Mouse (Mus musculus): ENCODE data around the gene Acot5. TPM values are rescaled to one million over a fixed set of nuclear protein-coding genes. Genes with fewer than 3 reads are reported as not detected.
A peak's percentile ranks its signal among the peaks of the same experiment; 100 is the strongest.
"Not testable (repeated sequence)": the region's sequence is repeated elsewhere in the genome, so short reads cannot be mapped to it uniquely, and the experiment has no call there.

Gene Acot5
- total and polyA plus RNA-seq, 3 experiments, result not detected

- Histone ChIP-seq H3K4me2 (ENCODE audit: insufficient read depth, low read depth, poor library complexity, severe bottlenecking) (no peak overlapping the region), H3K4me3 (replicated peaks in 1 of 3; ENCODE audit: low read depth in 2 of 3, low read length in 2 of 3, poor library complexity in 1 of 3) (no peak overlapping the region), H3K27ac (ENCODE audit: insufficient read depth, low read depth) (no peak overlapping the region), H3K27me3 (replicated peaks) (no peaks in the 10 kb centered on the region), H3K4me1 (ENCODE audit: control insufficient read depth in 1 of 2, insufficient read depth in 2 of 2) (no peaks in the 10 kb centered on the region), H3K9me3 (replicated peaks; ENCODE audit: low read length) (peaks cover 2% of the 10 kb centered on the region), H3K9ac (ENCODE audit: insufficient read depth, low read depth) (no peak overlapping the region), H3K79me2 (replicated peaks; ENCODE audit: control insufficient read depth, extremely low read depth, insufficient read depth, poor library complexity, severe bottlenecking) (no peaks in the 10 kb centered on the region), H3K36me3 (replicated peaks in 1 of 2; ENCODE audit: control insufficient read depth in 1 of 2, insufficient read depth in 1 of 2, low read length in 1 of 2) (no peaks in the 10 kb centered on the region)
- in situ Hi-C loops (cut with MboI; ENCODE audit: low pct_ligation_motif_present, low pct_unique_long_range_greater_than_20kb, low sequenced_read_pairs) (loop anchor here (25.0 kb wide), 2 partner anchors 105 to 280 kb away; partner anchors contain the start of gene Riox1), dilution Hi-C loops (cut with MboI; ENCODE audit: extremely low pct_ligation_motif_present, extremely low pct_unique_long_range_greater_than_20kb, low sequenced_read_pairs) (no loop called here)
- TF ChIP-seq USF2 (conservative IDR thresholded peaks at IDR 0.05; ENCODE audit: low read depth, low read length) (no peak), IRF4 (IDR thresholded peaks at IDR 0.05; ENCODE audit: low read depth, low read length) (no peak), ZNF384 (IDR thresholded peaks at IDR 0.05; ENCODE audit: low read depth, low read length) (no peak), ZC3H11A (IDR thresholded peaks at IDR 0.05; ENCODE audit: low read depth, low read length) (no peak), SMC3 (IDR thresholded peaks at IDR 0.05; ENCODE audit: low read depth, low read length) (no peak), UBTF (IDR thresholded peaks at IDR 0.05; ENCODE audit: low read depth, low read length) (no peak), MAFK (IDR thresholded peaks at IDR 0.05; ENCODE audit: insufficient replicate concordance, low read length) (no peak), ETS1 (conservative IDR thresholded peaks at IDR 0.05; ENCODE audit: low read depth, low read length) (no peak)
- DNase-seq (ENCODE audit: extremely low read depth), result no peak
Observed at GRCm38 (mm10) chr12:84067752-84068151, 1.4 kb upstream of the Acot5 start.

- H3K4me1 ChIP-seq (ENCODE audit: control insufficient read depth in 1 of 2, insufficient read depth in 2 of 2), result no peaks in the 10 kb centered on the region
- no peak overlapping the region for H3K27ac ChIP-seq (ENCODE audit: insufficient read depth, low read depth)
- no peaks in the 10 kb centered on the region for H3K36me3 ChIP-seq (replicated peaks in 1 of 2; ENCODE audit: control insufficient read depth in 1 of 2, insufficient read depth in 1 of 2, low read length in 1 of 2)
- in situ Hi-C loops (cut with MboI; ENCODE audit: low pct_ligation_motif_present, low pct_unique_long_range_greater_than_20kb, low sequenced_read_pairs), result loop anchor here (25.0 kb wide), 2 partner anchors 106 to 281 kb away; partner anchors contain the start of gene Riox1
- DNase-seq (ENCODE audit: extremely low read depth), result no peak
- H3K79me2 ChIP-seq (replicated peaks; ENCODE audit: control insufficient read depth, extremely low read depth, insufficient read depth, poor library complexity, severe bottlenecking), result no peaks in the 10 kb centered on the region
- H3K9me3 ChIP-seq (replicated peaks; ENCODE audit: low read length), result no peaks in the 10 kb centered on the region
- H3K4me2 ChIP-seq (ENCODE audit: insufficient read depth, low read depth, poor library complexity, severe bottlenecking), result no peak overlapping the region
- H3K4me3 ChIP-seq (replicated peaks in 1 of 3; ENCODE audit: low read depth in 2 of 3, low read length in 2 of 3, poor library complexity in 1 of 3), result no peak overlapping the region
- dilution Hi-C loops (cut with MboI; ENCODE audit: extremely low pct_ligation_motif_present, extremely low pct_unique_long_range_greater_than_20kb, low sequenced_read_pairs), result no loop called here
- no peak overlapping the region for H3K9ac ChIP-seq (ENCODE audit: insufficient read depth, low read depth)
- TF ChIP-seq BHLHE40 (IDR thresholded peaks at IDR 0.05; ENCODE audit: low read depth, low read length), result peak; percentile 48
- TF ChIP-seq SIN3A (IDR thresholded peaks at IDR 0.05; ENCODE audit: low read length), result no peak
- TF ChIP-seq ZKSCAN1 (IDR thresholded peaks at IDR 0.05; ENCODE audit: borderline replicate concordance, low read depth, low read length), result no peak
- TF ChIP-seq HCFC1 (IDR thresholded peaks at IDR 0.05; ENCODE audit: low read depth, low read length), result no peak
- no peak for TF ChIP-seq ZMIZ1 (IDR thresholded peaks at IDR 0.05; ENCODE audit: low read depth, low read length)
- TF ChIP-seq RCOR1 (conservative IDR thresholded peaks at IDR 0.05; ENCODE audit: low read depth, low read length), result no peak
- no peaks in the 10 kb centered on the region for H3K27me3 ChIP-seq (replicated peaks)
Observed at GRCm38 (mm10) chr12:84068296-84068695, 829 bp upstream of the Acot5 start.

- H3K4me2 ChIP-seq (ENCODE audit: insufficient read depth, low read depth, poor library complexity, severe bottlenecking); H3K27me3 ChIP-seq (replicated peaks); H3K4me1 ChIP-seq (ENCODE audit: control insufficient read depth in 1 of 2, insufficient read depth in 2 of 2); H3K4me3 ChIP-seq (replicated peaks in 1 of 3; ENCODE audit: low read depth in 2 of 3, low read length in 2 of 3, poor library complexity in 1 of 3); H3K36me3 ChIP-seq (replicated peaks in 1 of 2; ENCODE audit: control insufficient read depth in 1 of 2, insufficient read depth in 1 of 2, low read length in 1 of 2); DNase-seq (ENCODE audit: extremely low read depth); H3K9ac ChIP-seq (ENCODE audit: insufficient read depth, low read depth); H3K79me2 ChIP-seq (replicated peaks; ENCODE audit: control insufficient read depth, extremely low read depth, insufficient read depth, poor library complexity, severe bottlenecking); dilution Hi-C loops (cut with MboI; ENCODE audit: extremely low pct_ligation_motif_present, extremely low pct_unique_long_range_greater_than_20kb, low sequenced_read_pairs); H3K27ac ChIP-seq (ENCODE audit: insufficient read depth, low read depth); H3K9me3 ChIP-seq (replicated peaks; ENCODE audit: low read length): not testable (repeated sequence)
- in situ Hi-C loops (cut with MboI; ENCODE audit: low pct_ligation_motif_present, low pct_unique_long_range_greater_than_20kb, low sequenced_read_pairs), result loop anchor here (25.0 kb wide), 2 partner anchors 107 to 282 kb away; partner anchors contain the start of gene Riox1
Observed at GRCm38 (mm10) chr12:84069582-84069981, 457 bp downstream of the Acot5 start.
